Mouse (Mus musculus): ENCODE results near the gene Otor.

Otor gene

DNA sequence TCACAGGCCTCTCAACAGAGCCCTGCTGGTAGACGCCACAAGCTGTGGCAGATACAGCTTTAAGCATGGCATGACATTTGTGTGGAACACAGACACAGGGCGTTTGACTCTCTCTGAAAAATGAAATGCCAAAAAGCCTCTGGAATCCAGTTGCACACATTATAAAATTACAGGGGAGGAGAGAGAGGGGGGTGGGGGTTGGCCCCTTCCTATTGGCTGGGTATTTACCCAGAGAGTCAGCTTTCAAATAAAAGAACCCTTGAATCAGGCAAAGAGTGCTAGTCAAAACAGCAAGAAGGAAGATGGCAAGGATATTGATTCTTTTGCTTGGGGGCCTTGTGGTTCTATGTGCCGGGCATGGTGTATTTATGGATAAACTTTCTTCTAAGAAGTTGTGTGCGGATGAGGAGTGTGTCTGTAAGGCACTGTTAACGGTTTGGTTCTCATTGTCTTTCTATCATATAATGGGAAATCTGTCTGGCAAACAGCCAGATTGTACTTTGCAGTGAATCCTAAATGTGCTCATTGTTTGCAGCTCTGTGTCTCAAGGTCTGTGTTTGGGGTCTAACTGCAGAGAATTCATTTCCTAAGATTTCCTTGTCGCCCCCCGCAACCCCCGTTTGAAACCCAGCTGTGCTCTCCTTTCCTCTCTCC lies at the start of gene Otor:
TSS of gene Otor (plus strand) at position 276 of the 654 bp plus-strand sequence.
- no peak for DNase-seq (ENCODE audit: low read depth)

DNA sequence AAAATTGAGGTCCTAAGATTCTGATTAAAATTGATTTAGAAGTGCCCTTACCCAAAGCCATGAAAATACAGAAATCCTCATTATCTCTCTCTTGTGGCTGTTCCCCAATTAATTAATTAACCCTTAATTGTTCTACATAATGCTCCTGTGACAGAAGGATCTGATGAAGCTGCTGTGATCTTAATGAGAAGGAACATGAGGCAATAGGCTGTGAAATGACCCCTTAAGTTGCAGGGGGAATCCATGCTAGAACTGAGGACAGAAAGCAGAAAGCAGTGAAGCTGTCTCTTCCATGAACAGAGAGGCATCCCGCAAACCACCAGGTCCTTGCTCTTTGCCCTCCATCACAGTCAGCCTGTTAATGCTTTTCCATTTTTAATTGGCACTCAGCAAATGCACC lies 47.0 kb upstream of the Otor start:
- no peak for DNase-seq (ENCODE audit: low read depth)

DNA sequence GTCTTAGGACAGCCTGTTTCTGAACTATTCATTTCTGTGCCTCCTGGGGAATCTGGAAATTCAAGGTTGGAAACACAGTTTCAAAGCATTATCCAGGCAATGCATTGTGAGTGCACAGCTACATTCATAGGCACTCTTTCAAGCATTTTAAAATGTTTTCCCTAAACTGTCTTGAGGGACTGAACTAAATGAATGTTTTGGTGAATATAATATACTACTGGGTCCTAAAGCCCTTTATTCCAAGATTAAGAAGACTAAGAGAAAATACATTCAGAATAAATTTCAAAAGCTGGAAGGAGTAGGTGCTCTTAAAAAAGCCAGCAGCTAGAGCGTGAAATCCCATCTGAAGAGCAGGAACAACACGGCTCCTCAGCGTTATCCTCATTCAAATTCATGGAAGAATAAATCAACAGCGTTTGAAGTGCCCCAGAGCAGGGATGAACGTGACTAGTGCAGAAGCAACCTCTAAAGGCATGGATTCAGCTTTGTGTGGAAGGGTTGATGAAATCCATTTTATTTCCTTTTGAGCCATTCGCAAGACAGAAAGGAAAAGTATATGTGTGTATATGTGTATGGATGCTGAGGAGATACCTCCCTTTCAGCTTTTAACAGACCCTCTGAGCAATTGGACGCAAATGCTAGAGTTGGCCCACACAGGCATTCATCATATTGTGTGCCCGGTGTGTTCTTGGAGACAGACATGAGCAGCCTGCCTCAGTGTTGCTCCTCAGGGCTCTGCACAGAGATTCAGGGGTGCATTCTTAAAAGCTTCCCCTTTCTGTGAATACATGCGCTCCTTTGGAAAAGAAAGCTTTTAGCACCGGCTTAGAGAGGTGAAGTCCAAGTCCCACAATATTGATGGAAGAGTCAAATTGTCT lies 45.7 kb upstream of the Otor start:
- no peak for DNase-seq (ENCODE audit: low read depth)

DNA sequence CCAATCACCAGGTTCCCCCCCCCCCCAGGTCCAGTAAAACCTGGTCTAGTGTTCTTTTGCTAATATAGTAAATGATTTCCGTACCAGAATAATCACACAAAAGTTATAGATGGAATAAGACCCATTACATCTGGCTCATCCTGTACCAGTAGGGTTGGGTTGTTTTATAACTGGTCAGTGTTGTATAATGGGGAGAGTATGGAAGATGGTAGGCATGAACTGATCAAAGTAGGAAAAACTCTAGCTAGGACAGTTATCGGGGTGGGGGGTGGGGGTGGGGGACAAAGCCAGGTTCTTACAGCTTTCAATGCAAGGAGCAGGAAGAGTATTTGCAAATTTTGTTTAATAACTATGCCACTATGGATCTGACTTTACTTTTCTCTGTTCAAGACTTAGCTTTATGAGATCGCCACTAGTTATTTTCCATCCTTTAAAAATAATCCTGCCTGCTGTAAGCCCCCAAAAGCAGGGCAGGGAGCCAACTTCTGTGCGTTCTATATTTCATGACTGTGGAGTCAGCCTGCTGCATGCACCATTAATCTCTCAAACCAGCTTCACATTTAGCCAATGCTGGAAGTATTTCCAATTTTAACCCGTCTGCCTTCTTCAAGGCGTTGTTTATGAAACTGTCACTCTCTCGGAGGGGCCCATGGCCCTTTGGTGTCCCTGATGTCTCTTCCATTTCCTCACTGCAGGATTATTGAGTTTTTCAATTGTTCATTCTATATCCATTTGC lies 43.8 kb upstream of the Otor start:
- DNase-seq (ENCODE audit: low read depth): no peak

DNA sequence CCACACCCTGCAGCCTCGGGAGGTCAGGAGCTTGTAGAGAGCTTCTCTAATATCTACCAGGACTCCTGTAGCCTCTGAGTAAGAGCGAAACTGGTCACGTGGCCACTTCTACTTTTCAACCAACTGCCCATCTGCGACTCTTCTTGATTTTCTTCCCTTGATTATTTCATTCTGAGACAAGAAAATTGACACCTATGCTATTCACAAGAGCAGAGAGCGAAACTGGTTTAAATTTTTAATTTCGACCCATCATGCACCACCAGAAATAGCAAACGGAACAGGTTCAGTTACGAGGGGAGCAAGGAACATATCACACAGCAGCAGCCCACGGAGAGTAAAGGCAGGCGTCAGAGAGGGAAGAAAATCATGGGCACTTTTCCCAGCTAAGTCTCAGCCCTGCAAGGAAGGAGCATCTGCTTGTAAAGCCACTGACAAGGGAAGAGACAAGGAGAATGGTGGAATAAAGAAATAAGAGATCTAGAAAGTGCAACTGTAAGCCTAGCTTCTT lies 43.1 kb upstream of the Otor start:
- no peak for DNase-seq (ENCODE audit: low read depth)

DNA sequence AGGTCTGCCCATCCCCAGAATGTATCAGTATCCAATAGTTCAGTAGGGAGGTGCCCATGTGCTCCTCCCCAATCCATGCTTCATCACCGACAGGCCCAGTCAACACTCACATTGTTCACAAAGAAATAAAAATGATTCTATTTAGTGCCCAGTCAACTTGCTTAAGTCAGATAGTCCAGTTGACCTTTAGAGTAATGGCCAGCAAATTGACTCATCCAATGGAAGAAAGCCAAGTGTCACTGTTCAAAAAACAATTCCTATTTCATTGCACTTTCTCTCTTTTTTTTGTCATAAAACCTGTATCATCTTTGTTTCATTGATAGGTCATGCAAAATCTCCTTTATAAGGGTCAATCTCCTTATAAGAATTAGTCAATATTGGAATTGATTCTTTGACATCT lies 36.7 kb upstream of the Otor start:
- DNase-seq (ENCODE audit: low read depth): no peak

DNA sequence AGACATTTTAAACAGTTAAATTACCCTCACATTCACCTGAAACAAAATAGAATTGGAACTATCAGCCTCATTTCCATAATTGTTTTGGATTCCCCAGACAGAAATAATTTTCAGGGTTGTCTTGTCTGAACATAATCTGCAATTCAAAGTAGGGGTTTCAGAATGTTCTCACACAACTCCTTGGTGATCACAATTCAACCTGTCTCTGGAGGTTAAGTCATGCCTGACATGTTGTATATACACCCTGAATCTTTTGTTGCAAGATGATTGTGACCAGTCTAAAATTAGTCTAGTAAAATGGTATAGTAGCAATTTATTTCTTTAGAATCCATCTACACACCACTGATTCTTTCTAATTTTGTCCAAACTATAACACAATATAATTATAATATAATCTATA lies 23.0 kb upstream of the Otor start:
- DNase-seq (ENCODE audit: low read depth): no peak

DNA sequence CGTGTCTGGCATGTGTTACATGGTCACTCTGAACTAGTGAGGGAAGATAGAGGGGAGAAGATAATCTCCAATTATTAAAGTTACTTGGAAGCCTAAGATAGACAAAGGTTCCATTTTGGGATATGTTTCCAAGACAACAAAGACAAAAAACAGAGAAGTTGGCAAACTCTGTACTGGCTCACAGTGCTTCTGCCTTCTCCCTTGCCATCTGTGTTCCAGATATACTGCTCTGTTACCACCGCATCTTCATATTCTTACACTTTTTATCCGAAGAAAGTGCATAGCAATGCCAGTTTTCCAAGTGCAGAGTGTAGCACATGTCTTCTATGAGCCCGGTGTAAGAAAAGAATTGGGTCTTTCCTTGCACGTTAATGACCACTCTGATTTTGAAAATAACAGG lies 21.5 kb upstream of the Otor start:
- no peak for DNase-seq (ENCODE audit: low read depth)

DNA sequence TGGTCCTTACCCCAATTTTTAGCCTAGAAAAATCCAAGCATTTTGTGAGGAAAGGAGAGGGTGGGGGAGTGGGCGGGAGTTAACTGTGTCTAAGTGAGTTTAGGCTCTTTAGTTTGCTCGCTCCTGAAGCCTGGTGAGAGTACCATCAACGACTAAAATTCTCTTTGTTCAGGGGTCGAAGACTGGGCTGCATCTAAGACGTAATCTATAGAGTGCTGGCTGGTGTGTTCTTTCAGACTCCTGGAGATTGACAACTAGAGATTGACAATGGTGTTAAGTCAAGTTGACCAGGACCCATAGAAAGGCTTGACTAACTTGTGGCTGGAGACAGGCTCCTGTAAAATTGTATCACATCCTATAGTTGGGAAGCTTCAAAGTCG lies 15.9 kb upstream of the Otor start:
- DNase-seq (ENCODE audit: low read depth): no peak

DNA sequence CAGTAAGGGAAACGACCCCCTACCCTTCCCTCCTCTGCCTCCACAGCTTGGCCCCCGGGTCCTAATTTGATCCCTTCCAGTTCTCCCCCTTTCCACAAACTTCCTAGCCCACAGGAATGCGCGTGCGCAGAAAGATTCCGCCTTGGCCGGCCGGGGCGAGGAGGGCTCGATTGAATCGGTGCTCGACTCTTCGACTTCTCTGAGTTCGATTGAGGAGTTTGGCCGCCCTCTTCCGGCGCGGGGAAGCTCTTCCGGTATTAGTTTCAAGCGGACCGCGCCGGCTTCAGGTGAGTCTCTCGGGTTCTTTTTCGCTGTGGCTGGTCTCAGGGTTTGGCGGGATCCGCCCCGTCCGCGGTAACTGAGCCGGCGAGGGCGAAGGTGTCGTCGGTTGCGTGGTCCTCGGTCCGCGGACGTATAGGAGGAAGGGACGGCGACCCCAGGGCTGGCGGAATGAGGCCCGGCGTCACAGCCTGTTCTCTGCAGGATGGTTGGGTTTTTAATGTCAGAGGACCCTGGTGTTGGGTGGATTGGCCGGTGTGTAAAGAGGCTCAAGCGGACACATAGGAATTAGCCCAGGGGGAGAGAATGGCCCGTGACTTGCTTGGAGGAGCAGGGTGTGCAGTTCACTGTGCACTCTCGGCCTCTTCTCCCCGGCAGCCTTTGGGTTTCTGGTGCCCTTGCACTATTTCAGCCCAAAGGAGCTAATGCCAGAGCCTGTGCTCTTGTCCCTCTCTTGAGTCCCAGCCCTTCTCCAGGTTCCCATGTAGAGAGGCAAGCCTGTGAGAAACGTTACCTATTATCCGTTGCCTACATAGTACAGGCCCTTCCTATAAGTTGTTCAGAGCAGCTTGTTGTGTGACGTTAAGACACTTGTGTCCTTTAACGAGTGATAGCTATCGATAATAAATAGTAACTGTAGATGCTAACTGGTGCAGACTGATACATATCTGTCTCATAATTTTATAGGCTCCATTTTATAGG lies 15.2 kb upstream of the Otor start, which contains the start of gene Snrpb2:
TSS of gene Snrpb2 (plus strand) at position 228 of the 981 bp plus-strand sequence.
- peak; percentile 87 for DNase-seq (ENCODE audit: low read depth)

DNA sequence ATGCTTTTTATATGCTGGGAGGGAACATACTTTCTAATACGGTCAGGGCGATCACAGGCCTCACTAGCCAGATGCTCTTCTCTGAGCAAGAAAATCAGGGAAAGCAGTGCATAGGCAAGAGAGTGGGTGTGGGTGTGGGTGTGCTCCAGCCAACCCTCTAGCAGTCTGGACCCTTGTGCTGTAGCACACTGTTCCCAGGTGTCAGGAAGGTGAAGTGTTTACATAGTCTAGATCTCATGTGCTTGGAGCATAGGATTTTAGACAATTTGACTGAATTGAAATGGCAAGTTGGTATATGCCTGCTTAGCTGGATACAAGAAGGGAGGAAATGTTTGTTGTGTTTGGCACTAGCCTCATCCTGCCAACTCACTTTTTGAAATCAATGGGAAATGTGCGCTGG lies 12.4 kb upstream of the Otor start:
- DNase-seq (ENCODE audit: low read depth): no peak

DNA sequence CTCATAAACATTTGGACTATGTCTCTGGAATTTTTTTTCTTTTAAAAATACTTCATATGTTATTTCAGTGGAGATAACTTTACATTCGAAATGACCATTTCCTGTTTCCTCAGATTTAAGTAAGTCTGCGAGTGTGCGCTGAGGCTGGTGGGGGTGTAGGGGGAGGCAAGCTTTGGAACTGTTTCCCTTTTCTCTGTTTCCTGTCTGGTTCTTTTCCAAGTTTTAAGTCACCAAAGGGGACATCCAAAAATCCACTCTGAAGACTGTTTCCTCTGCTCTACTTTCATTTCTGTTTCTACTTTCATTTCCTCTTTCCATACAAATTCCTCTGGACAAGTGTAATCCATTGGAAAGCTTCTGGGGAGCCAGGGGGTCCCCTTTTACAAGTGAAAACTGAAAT lies 3.4 kb downstream of the Otor start:
- peak; percentile 11 for DNase-seq (ENCODE audit: low read depth)

DNA sequence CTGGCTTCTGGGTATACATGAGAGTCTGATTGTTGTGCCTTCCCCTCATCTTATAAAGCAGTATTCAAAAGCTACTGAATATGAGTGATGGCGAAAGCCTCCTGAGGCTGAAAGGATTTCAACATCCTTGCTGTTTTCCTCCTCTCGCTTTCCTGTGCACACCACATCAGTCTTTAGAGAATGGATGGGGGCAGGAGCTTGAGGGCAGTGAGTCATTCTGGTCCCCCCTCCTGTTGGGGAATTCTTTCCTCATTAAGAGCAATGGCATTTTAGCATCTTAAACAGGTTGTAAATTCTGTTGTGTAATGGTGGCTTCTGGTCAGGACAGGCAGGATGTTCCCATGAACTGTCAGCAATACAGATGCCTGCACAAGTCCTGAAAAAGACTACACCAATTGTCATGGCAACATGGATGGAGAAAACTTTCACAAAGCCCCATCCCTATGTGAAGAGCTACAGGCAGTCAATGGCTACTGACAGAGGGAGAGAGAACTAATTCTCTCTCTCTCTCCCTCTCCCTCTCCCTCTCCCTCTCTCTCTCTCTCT lies 6.7 kb downstream of the Otor start:
- DNase-seq (ENCODE audit: low read depth): peak; percentile 67

DNA sequence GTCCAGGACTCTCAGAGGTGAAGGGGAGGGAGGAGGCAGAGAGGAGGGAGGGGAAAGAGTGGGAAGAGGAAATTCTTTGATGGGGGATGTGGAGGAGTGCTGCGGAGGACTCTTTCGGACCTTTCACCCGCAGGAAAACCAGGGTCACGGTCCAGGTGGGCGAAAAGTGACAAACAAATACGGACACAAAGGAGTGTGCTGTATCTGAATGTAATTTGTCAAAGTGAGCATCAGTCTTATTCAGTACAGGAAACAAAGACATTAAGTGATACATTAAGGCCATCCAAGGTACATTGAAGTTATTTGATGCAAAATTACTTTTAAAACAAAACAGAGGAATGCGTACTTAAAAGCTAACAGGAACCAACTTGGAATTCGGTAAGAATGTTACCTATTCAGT lies 11.6 kb downstream of the Otor start:
- DNase-seq (ENCODE audit: low read depth): no peak

DNA sequence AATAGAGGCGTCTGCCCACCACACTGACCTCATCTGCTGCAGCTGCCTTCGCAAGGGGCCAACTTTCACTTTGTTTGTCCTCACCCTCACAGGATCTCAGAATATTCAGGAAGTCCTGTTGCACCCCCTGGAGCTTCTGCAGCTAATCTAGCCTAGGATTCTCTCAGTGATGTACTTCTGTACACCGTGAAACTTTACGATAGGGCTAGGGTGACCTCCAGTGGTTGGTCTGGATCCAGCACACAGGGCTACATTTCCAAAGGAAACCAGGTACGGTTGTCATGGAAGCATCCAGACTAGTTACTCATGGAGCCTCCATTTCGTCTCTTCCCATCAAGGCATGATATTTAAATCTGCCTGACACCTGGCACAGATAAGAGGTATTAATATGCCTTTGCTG lies 15.5 kb downstream of the Otor start:
- DNase-seq (ENCODE audit: low read depth): peak; percentile 61

DNA sequence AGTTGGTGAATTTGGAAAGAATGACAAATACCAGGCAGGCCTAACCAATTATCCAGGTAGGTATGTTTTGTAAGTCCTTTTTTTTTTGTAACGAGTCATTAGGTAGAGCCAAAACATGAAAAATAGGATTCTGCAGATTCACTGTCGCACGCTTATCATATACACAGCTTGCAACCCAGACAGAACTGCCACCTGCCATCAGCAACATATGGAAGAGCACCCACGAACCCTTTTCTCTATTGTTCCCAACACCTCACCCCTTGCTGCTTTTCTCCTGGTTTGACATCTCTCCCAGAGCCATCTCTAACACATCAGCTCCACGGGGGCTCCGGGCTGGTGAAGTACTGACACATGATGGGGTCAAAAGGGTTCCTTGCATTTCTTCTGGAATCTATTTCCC lies 16.5 kb downstream of the Otor start:
- no peak for DNase-seq (ENCODE audit: low read depth)

DNA sequence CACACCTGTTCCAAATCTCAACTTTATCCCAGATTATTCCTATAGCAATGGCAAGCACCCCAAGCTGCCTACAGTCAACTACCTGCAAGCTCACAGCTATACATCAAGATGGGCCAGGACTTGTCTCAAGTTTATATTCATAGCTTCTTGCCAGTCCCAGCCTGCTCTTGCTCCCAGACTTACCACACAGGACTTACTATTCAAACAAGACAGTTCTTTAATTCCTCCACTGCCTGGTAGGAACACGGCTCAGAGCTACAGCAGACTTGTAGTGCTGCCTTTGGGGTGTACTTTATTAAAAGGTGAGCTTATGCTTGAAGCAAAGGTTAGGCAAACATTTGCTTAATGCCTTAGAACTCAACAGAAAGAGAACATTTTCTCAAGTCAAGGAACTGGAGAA lies 18.9 kb downstream of the Otor start:
- no peak for DNase-seq (ENCODE audit: low read depth)

DNA sequence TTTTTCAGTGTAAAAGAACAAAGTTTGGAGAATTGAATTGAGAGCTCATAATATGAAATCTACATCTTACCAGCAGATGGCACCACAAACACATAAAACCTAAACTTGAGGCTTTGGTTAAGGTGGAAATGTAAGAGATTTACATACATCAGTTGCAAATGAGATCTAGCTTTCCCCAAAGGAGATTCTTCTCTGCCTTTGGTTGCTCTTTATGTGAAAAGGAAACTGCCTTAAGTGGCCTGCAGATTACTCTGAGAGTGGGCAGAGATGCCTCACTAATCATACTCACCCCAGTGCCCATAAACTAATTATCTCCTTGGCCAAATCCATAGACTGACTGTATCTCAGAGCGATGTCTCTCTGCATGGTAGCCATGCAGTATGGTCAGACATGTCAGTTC lies 35.6 kb downstream of the Otor start:
- peak; percentile 61 for DNase-seq (ENCODE audit: low read depth)

DNA sequence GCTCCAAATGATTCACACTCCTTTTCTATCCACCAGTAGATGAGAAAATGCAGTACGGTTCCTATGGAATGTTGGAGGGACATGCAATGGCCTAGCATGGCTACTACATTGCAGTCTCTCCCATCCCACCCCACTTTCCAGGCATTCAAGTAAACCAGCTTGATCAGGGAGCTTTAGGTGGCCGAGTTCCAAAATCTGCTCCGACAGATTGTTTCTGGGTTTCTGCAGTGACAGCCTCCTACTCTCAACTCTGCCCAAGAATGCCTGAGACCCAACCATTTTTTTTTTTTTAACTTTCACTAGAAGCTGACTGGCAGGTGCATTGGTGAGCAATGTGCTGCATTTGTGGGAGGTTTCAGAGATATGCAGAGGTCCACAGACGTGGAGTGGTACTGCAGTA lies 36.4 kb downstream of the Otor start:
- no peak for DNase-seq (ENCODE audit: low read depth)

DNA sequence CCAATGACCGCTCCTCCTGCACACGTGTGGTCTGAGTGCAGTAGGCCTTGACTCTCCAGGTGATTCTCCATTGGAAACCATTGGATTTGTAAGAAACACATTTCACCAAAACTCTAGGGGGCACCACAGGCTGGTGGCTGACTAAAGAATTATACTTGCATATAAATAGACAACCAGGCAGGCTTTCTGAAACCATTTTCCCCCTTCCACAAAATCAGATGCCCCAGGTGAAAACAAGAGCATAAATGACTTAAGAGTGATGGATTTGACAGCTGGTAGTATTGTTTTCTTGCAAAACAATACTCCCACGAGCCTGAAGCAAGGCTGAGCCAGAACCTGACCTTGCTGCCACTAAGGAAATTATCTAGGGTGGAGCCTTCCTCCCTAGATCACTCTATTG lies 39.2 kb downstream of the Otor start:
- peak; percentile 14 for DNase-seq (ENCODE audit: low read depth)

DNA sequence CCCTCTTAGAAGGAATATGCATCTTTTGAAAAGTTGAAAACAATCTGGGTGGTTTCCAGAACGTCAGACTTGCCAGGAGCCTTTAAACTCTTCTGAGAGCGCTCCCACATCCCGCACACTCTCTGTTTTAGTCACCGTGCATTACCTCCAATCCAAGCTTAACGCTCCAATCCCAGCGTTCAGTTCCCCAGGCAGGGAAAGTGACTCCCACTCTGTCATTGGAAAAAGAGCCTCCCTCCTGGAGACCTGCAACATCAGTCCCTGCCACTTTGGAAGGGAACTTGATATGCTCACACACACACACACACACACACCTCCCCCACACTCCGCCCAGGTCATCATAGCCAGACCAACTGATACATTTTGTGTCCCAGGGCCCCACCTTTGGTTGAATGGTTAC lies 39.9 kb downstream of the Otor start:
- DNase-seq (ENCODE audit: low read depth): no peak
